Mouse (Mus musculus) testis, adult 2 months (tissue): ENCODE measurements at regions not wholly inside any gene's neighbourhood (a gene's known extent, or its start where the extent isn't known, plus 50 kb on each side); places are given as distances from the start of the nearest gene placed in this dataset.

Experiments
- CTCF ChIP-seq: fragments of 200-500 bp; IDR thresholded peaks from 2 replicates; pipeline ENCODE4 v1.5.1; 2012; ENCODE audit warnings: low read depth, mild to moderate bottlenecking, inconsistent platforms, low read length, moderate library complexity; ENCODE audit not compliant: control insufficient read depth, insufficient read depth, insufficient replicate concordance
- POLR2A ChIP-seq: fragments of 200-500 bp; IDR thresholded peaks from 2 replicates; pipeline ENCODE4 v1.6.1; 2012; ENCODE audit warnings: low read depth, mild to moderate bottlenecking, inconsistent platforms, low read length, moderate library complexity; ENCODE audit not compliant: control insufficient read depth

DNA sequence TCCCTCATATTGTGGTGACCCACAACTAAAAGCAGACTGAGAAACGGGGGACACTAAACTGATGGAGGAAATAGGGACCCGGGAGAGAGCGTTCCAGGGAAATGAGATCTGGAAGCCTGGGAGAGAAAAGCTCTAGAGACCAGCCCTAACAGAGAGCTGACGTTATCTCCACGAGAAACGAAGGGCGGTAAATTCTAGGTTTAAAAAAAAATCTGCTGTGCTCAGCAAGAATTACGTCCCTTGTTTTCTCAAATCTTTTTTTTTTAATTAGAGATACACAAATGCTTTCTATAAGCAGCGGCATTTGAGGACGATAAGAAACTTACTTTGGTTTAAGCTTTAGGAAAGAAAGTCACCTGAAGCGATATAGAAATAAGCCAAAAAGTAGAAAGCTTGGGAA, 145.7 kb downstream of the Cand1 start:
- no peak for TF ChIP-seq CTCF
- no peak for TF ChIP-seq POLR2A
